Mouse (Mus musculus): Measurements from ENCODE around the gene Spsb2.

- TF ChIP-seq CTCF (IDR thresholded peaks at IDR 0.05; ENCODE audit: control insufficient read depth, insufficient read depth, low read length) = peak; percentile 32; the same call in 1 of the 2 replicates
- peak; percentile 87 for TF ChIP-seq POLR2A (IDR thresholded peaks at IDR 0.05; ENCODE audit: borderline replicate concordance, control insufficient read depth, low read depth, low read length)
These were observed 20.7 kb downstream of the Spsb2 start, which contains the start of the genes Usp5 and Cdca3 for GRCm38 (mm10) chr6:124828868-124829798.
